Mouse (Mus musculus) granulocyte monocyte progenitor cell, adult 5-6 weeks (primary cell): ENCODE measurements around the gene Bcar3. TPM values are rescaled to one million over a fixed set of nuclear protein-coding genes. Genes with fewer than 3 reads are reported as not detected.

Experiments used
- ATAC-seq: replicated peaks from 2 replicates; pipeline ENCODE4 v1.8.0; 2016; ENCODE audit warnings: mild to moderate bottlenecking, moderate TSS enrichment, inconsistent platforms; ENCODE audit not compliant: poor library complexity, severe bottlenecking
- total RNA-seq, 2 experiments: library from RNA; stranded (forward) in 1 of 2; stranded (reverse) in 1 of 2; fragments of 200-712, 200-1000 nt in 1 of 2; fragments of >200 nt in 1 of 2; fragmentation: Nextera tagmentation in 1 of 2; gene quantifications; 2 replicates each; pipeline ENCODE4 v1.2.3; 2014 to 2017

The Bcar3 gene
- total RNA-seq, 2 experiments from 2014 or later: 0.77 TPM; not detected in 1

GRCm38 (mm10) chr3:122528477-122528876 is 234.5 kb downstream of the Bcar3 start:
- no peak for ATAC-seq

DNA sequence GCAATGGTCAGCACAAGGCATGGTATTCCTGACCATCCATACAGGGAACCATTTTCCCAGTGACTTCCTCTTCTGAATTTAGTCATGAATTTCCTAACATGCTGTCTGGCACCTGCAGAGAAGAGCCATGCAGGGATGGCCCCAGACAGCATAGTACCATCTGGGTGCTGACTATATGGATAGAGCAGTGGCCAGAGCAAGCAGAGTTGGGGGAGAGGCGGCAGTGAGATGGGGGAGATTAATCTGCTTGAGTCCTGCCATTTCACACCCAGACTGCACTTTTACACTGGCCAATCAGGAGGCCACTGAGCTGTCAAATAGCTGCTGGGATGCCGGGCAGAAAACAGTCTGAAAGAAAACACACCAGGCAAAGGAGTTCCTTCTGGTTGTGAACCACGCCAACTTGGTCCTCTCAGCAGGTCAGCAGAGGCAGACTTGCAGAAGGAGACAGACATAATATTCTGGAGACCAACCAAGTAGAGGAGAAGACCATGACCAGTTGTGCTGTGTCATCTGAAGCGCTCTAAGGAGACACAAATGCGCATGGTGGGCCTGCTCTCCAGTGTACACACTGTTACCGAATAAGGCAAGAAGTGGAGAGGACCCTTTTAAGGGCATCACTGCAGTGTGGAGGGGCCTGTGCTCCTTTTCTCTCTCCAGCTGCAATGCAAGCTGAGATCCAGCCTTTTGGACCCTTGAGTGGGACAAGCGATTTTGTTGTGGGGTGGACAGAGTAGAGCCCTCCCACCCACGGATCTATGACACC is 242.2 kb downstream of the Bcar3 start:
- no peak for ATAC-seq

DNA sequence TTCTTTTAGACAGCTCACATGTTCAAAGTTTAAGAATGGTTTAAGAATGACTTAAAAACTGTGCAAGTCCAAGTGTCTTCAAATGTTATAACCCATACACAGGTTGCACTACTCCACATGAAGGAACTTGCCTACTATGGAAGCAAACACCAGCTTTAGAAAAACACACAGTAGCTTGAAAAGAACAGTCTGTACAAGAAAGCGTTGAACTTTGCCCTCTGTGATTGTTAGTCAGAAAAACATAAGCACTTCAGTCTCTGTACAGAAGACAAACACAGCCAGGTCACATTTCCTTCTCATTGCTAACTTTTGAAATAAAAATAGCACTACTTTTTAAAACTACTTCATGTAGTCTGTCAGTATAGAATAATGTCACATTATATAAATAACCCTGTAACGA is 244.9 kb downstream of the Bcar3 start:
- ATAC-seq: no peak

- ATAC-seq: peak; percentile 66
Observed at GRCm38 (mm10) chr3:122539961-122540690, 246.2 kb downstream of the Bcar3 start.

GRCm38 (mm10) chr3:122540918-122541317 is 247.0 kb downstream of the Bcar3 start:
- ATAC-seq: no peak

- ATAC-seq: no peak
Observed at GRCm38 (mm10) chr3:122545346-122545745, 251.4 kb downstream of the Bcar3 start.

DNA sequence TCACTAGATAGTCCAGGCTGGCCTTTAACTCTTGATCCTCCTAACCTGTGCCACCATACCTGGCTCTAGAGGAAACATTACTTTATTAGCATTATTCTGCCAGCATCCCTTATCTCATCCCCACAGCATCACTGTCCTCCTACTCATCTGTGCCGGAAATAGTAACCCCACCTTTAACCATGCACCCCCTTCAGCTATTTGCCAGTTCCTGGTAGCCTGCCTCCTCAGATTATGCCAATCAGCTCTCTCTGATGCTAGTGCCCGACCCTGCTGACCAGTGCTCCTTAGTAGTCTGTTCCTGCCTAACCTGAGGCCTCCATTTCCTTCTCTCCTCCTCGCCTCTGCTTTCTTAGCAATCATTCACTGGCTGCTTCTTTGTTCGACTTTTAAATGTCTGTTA is 253.5 kb downstream of the Bcar3 start:
- no peak for ATAC-seq

DNA sequence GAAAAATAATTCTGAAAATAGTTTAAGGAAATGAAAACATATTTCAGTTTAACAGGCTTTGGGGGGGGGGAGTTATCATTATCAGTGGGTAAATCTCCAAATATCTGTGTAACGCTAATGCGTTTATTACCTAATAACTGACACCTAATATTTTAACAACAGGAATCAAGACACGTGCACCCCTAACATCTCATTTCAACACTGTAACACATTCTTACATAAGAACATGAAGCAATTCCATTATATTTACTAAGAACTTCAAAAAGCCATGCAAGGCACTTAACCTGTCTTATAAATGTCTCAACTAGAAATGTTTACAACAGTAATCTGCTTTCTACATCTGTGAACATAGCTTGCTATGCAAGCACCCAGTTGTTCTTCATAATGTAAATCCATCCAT is 257.2 kb downstream of the Bcar3 start:
- ATAC-seq: peak; percentile 93

DNA sequence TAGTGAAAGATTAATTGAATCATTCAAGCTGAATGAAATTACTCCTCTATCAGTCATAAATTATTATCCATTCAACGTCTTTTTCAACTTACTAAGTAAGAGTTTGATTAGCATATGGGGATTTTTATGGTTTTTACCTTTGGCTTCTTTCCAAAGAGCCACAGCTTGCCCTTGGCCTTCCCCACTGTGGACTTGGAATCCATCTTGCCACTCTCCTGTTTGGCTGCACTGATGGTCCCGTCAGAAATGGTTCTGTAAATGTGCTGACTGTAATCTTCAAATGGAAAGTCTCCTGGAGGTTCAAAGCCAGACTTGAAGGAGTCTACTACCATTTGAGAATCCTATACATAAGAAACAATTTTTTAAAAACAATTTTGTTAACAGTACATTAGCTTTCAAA is 263.8 kb downstream of the Bcar3 start:
- ATAC-seq: no peak

DNA sequence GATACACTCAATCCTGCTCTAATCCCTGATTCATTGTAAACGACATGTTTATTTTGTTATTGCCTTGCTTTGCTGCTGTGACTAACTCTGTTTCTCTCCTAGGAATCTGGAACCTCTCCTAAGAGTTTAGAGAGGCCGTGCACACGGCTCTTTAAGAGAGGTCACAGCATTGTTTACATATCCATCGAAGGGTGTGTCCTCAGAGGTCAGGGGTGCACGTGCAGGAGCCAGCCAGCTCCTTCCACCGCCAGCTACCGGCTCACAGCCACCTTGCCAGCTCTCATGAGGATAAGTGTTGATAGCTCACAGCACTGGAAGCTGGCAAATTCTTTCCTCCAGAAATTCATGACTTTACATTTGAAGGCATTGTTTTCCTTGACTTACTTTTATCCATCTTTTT is 271.3 kb downstream of the Bcar3 start:
- ATAC-seq: no peak

DNA sequence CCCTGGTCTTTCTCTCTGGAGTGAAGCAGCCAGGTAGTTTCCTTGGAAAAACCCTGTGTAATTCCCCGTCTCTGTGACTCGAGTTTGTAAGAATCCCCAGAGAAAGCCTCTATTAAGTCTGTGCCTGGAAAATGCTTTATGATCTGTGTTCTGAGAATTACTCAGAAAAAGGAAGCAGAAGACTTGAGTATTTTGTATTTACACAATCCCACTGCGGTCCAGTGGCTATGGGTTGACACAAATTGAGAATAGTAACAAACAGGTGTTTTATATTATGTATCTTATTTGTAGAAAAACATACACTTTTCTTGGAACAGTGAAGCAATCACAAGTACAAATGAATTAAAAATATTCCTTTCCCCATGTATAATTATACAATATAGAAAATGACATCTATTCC is 272.2 kb downstream of the Bcar3 start:
- peak; percentile 41; the same call in 1 of the 2 replicates for ATAC-seq

DNA sequence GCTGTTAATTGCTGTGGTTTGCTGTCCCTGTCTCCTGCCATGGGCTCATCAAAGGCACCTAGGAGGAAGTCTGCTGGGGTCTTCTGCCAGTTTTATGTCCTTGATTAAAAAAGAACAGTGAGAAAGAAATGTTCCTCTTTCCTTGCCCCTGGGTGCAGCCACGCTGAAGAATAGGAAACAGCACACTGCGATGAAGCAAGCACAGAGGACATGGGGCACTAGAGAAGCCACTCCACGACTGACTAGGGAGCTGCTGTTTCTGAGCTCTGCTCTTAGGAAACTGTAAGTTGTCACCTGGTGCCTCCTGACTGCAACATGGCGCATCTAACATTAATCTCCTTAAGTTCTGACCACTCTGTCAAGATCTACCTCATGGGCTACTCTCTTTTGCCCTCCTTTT is 272.6 kb downstream of the Bcar3 start:
- ATAC-seq: peak; percentile 99

GRCm38 (mm10) chr3:122573426-122574286 is 279.7 kb downstream of the Bcar3 start:
- ATAC-seq: peak; percentile 80

GRCm38 (mm10) chr3:122574921-122575320 is 281.0 kb downstream of the Bcar3 start:
- no peak for ATAC-seq

DNA sequence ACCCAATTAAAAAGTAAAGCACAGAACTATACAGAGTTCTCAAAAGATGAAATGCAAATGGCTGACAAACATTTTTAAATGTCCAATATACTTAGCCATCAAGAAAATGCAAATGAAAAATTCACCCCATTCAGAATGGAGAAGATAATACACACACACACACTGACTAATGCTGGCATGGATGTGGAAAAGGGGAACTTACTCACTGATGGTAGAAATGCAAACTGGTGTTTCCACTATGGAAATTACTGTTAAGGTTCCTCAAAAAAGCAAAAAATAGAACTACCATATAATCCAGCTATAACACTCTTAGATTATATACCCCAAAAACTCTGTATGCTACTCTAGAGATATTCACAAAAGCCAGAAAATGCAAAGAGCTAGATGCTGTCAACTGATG is 283.4 kb downstream of the Bcar3 start:
- ATAC-seq: peak; percentile 90

Other genes with a start within 250 kb of the Bcar3 start
- 0.64 TPM in 1 of 2 replicates, not detected in the other for gene Abca4, start 249.7 kb upstream of the Bcar3 start, total RNA-seq (2014; fragmentation: Nextera tagmentation)
- gene Abca4, start 249.7 kb upstream of the Bcar3 start, total RNA-seq (2017): 0.52 TPM in 1 of 2 replicates, not detected in the other
- 74.4 and 94.6 TPM in 2 replicates for gene Gclm, start 48.6 kb upstream of the Bcar3 start, total RNA-seq (2014; fragmentation: Nextera tagmentation)
- 37.8 and 46.7 TPM in 2 replicates for gene Gclm, start 48.6 kb upstream of the Bcar3 start, total RNA-seq (2017)
- 89.0 and 109 TPM in 2 replicates for gene Dnttip2, start 19.7 kb upstream of the Bcar3 start, total RNA-seq (2014; fragmentation: Nextera tagmentation)
- 109 and 114 TPM in 2 replicates for gene Dnttip2, start 19.7 kb upstream of the Bcar3 start, total RNA-seq (2017)